Mouse (Mus musculus) myocyte (in vitro differentiated cells): ENCODE measurements around the gene Smim14. TPM values are rescaled to one million over a fixed set of nuclear protein-coding genes. Genes with fewer than 3 reads are reported as not detected.

ENCODE experiments used
- H3K27me3 ChIP-seq: one replicate; pipeline ENCODE4 v1.6.1; 2011; ENCODE audit not compliant: control insufficient read depth, insufficient read depth, insufficient read length
- H3K36me3 ChIP-seq: one replicate; pipeline ENCODE4 v1.6.1; 2011; ENCODE audit not compliant: control insufficient read depth, insufficient read depth
- H3K4me2 ChIP-seq: one replicate; pipeline ENCODE4 v1.6.1; 2011; ENCODE audit warnings: low read depth, control low read depth
- H3K4me3 ChIP-seq: one replicate; pipeline ENCODE4 v1.5.1; 2011; ENCODE audit warnings: mild to moderate bottlenecking, control low read depth, moderate library complexity
- H3K79me2 ChIP-seq: one replicate; pipeline ENCODE4 v1.6.1; 2011; ENCODE audit not compliant: control insufficient read depth, insufficient read depth
- H3ac ChIP-seq: one replicate; pipeline ENCODE4 v1.6.1; 2011; ENCODE audit not compliant: control insufficient read depth, insufficient read length
- CEBPB ChIP-seq: IDR thresholded peaks from 2 replicates; pipeline ENCODE4 v1.6.1; 2011; ENCODE audit warnings: mild to moderate bottlenecking, moderate library complexity; ENCODE audit not compliant: poor library complexity, insufficient read depth, severe bottlenecking
- E2F4 ChIP-seq: IDR thresholded peaks from one replicate; pipeline ENCODE4 v1.6.1; 2011; ENCODE audit warnings: mild to moderate bottlenecking, control low read depth, moderate library complexity; ENCODE audit not compliant: insufficient read depth
- MAX ChIP-seq: IDR thresholded peaks from one replicate; pipeline ENCODE4 v1.6.1; 2011; ENCODE audit warnings: low read depth, mild to moderate bottlenecking, control low read depth
- MYOD1 ChIP-seq, 3 experiments: IDR thresholded peaks; one replicate each; pipeline ENCODE4 v1.6.1; 2011; ENCODE audit warnings: control low read depth in 2 of 3, low read depth in 2 of 3, mild to moderate bottlenecking in 2 of 3, moderate library complexity in 1 of 3; ENCODE audit not compliant: insufficient read length in 2 of 3, control insufficient read depth in 1 of 3
- MYOG ChIP-seq, 3 experiments: IDR thresholded peaks; one replicate each; pipeline ENCODE4 v1.6.1; 2011; ENCODE audit warnings: control low read depth in 2 of 3, low read depth in 2 of 3, mild to moderate bottlenecking in 2 of 3; ENCODE audit not compliant: insufficient read length in 2 of 3, control insufficient read depth in 1 of 3, insufficient read depth in 1 of 3
- POLR2A ChIP-seq: IDR thresholded peaks from one replicate; pipeline ENCODE4 v1.6.1; 2011; ENCODE audit warnings: low read depth, mild to moderate bottlenecking, control low read depth, moderate library complexity; ENCODE audit not compliant: insufficient read length
- POLR2AphosphoS2 ChIP-seq: IDR thresholded peaks from one replicate; pipeline ENCODE4 v1.6.1; 2011; ENCODE audit warnings: low read depth, control low read depth; ENCODE audit not compliant: insufficient read length
- REST ChIP-seq: IDR thresholded peaks from one replicate; pipeline ENCODE4 v1.6.1; 2011; ENCODE audit warnings: mild to moderate bottlenecking, control low read depth, moderate library complexity; ENCODE audit not compliant: insufficient read depth, insufficient read length
- SRF ChIP-seq: IDR thresholded peaks from one replicate; pipeline ENCODE4 v1.6.1; 2011; ENCODE audit warnings: low read depth; ENCODE audit not compliant: control insufficient read depth, insufficient read length
- TCF12 ChIP-seq: IDR thresholded peaks from one replicate; pipeline ENCODE4 v1.6.1; 2011; ENCODE audit warnings: mild to moderate bottlenecking, control low read depth; ENCODE audit not compliant: poor library complexity, insufficient read depth, severe bottlenecking
- TCF3 ChIP-seq: IDR thresholded peaks from one replicate; pipeline ENCODE4 v1.6.1; 2011; ENCODE audit warnings: low read depth, control low read depth; ENCODE audit not compliant: insufficient read length
- USF1 ChIP-seq: IDR thresholded peaks from one replicate; pipeline ENCODE4 v1.6.1; 2011; ENCODE audit warnings: low read depth, mild to moderate bottlenecking, control low read depth, moderate library complexity
- polyA plus RNA-seq: library from polyadenylated mRNA; unstranded; fragments of >200 nt; fragmentation: generic; extraction: Trizol; gene quantifications from one replicate; pipeline ENCODE4 v1.2.1, GENCODE M21; 2012; ENCODE audit warnings: missing spikeins

Smim14 gene
- polyA plus RNA-seq, 1 experiment, result 83.3 TPM

- peaks cover 100% of the 10 kb centered on the region for H3K79me2 ChIP-seq
- H3K4me3 ChIP-seq, result no peak overlapping the region
- H3K4me2 ChIP-seq, result no peak overlapping the region
- no peaks in the 10 kb centered on the region for H3K36me3 ChIP-seq
- H3K27me3 ChIP-seq, result no peaks in the 10 kb centered on the region
- H3ac ChIP-seq, result no peak overlapping the region
- TF ChIP-seq CEBPB, result no peak
- TF ChIP-seq TCF3, result no peak
- no peak for TF ChIP-seq POLR2A
- TF ChIP-seq MAX, result no peak
- TF ChIP-seq POLR2AphosphoS2, result no peak
- TF ChIP-seq REST, result no peak
- TF ChIP-seq USF1, result no peak
- TF ChIP-seq MYOG (IDR thresholded peaks at IDR 0.05; ENCODE audit: control insufficient read depth in 1 of 3, insufficient read depth in 1 of 3, insufficient read length in 2 of 3, low read depth in 2 of 3), result no peak
- TF ChIP-seq MYOD1 (IDR thresholded peaks at IDR 0.05; ENCODE audit: control insufficient read depth in 1 of 3, insufficient read length in 2 of 3, low read depth in 2 of 3), result no peak
- TF ChIP-seq E2F4, result no peak
- no peak for TF ChIP-seq SRF
- no peak for TF ChIP-seq TCF12
These were observed 6.5 kb upstream of the Smim14 start for GRCm38 (mm10) chr5:65543491-65543890.

DNA sequence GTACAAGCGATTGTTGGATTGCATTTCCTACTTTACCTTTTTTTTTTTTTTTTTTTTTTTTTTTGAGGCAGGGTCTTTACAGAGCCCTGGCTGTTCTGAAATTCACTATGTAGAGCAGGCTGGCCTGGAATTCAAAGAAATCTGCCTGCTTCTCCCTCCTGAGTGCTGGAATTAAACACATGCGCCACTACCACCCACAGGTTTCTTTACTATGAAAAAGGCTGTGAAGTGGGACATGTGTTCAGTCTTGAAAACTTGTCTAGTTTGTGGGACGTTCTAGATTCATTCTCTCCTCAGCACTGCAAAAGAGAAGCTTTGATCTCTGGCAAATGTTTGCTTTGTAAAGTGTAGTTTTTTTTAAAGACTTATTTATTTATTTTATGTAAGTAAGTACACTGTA lies 4.9 kb upstream of the Smim14 start:
- no peak overlapping the region for H3K4me3 ChIP-seq
- TF ChIP-seq MYOD1 (IDR thresholded peaks at IDR 0.05; ENCODE audit: control insufficient read depth in 1 of 3, insufficient read length in 2 of 3, low read depth in 2 of 3) (no peak), TCF3 (no peak)

GRCm38 (mm10) chr5:65539786-65540185 lies 2.8 kb upstream of the Smim14 start:
- Histone ChIP-seq H3K36me3 (no peaks in the 10 kb centered on the region), H3K79me2 (peaks cover 73% of the 10 kb centered on the region), H3K4me2 (no peak overlapping the region), H3K4me3 (no peak overlapping the region), H3ac (no peak overlapping the region), H3K27me3 (no peaks in the 10 kb centered on the region)
- TF ChIP-seq MYOG (IDR thresholded peaks at IDR 0.05; ENCODE audit: control insufficient read depth in 1 of 3, insufficient read depth in 1 of 3, insufficient read length in 2 of 3, low read depth in 2 of 3) (no peak), POLR2AphosphoS2 (no peak), POLR2A (no peak), CEBPB (no peak), SRF (no peak), MYOD1 (IDR thresholded peaks at IDR 0.05; ENCODE audit: control insufficient read depth in 1 of 3, insufficient read length in 2 of 3, low read depth in 2 of 3) (no peak), TCF3 (no peak), REST (no peak), E2F4 (no peak), USF1 (no peak), MAX (no peak), TCF12 (no peak)

More for the DNA sequence above, 4.9 kb upstream of the Smim14 start:
- Histone ChIP-seq H3K27me3 (no peaks in the 10 kb centered on the region), H3ac (no peak overlapping the region), H3K79me2 (peaks cover 94% of the 10 kb centered on the region), H3K36me3 (no peaks in the 10 kb centered on the region), H3K4me2 (no peak overlapping the region)

DNA sequence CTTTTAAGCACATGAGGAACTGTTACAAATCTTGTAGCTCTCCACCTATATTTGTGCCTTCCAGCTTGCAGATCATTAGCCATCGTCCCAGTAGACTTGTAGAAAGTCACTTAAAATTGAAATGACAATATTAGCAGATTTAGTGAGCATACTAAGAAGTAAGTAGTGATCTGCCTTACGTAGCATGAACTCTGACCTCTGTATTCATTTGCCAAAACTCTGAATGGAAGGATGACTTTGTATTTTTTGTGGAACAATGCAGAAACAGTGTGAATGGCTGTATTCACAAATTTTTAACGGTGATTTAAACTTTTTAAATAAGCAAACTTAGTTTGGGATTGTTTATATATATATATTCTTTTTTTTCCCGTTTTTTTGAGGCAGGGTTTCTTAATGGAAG lies 1.8 kb upstream of the Smim14 start:
- TF ChIP-seq MYOG (IDR thresholded peaks at IDR 0.05; ENCODE audit: control insufficient read depth in 1 of 3, insufficient read depth in 1 of 3, insufficient read length in 2 of 3, low read depth in 2 of 3) (no peak), POLR2AphosphoS2 (no peak), REST (no peak), MYOD1 (IDR thresholded peaks at IDR 0.05; ENCODE audit: control insufficient read depth in 1 of 3, insufficient read length in 2 of 3, low read depth in 2 of 3) (no peak), TCF3 (no peak), TCF12 (no peak), POLR2A (no peak), MAX (no peak), SRF (no peak), CEBPB (no peak), USF1 (no peak)
- Histone ChIP-seq H3K79me2 (peaks cover 63% of the 10 kb centered on the region), H3K36me3 (no peaks in the 10 kb centered on the region), H3K4me3 (peak overlapping the region; percentile 86), H3ac (no peak overlapping the region), H3K27me3 (no peaks in the 10 kb centered on the region), H3K4me2 (peak overlapping the region; percentile 85)

GRCm38 (mm10) chr5:65538121-65538520 lies 1.1 kb upstream of the Smim14 start:
- no peak for TF ChIP-seq MYOG (IDR thresholded peaks at IDR 0.05; ENCODE audit: control insufficient read depth in 1 of 3, insufficient read depth in 1 of 3, insufficient read length in 2 of 3, low read depth in 2 of 3)
- TF ChIP-seq MYOD1 (IDR thresholded peaks at IDR 0.05; ENCODE audit: control insufficient read depth in 1 of 3, insufficient read length in 2 of 3, low read depth in 2 of 3), result no peak
- no peak for TF ChIP-seq CEBPB
- TF ChIP-seq TCF3, result no peak
- no peak for TF ChIP-seq USF1
- TF ChIP-seq POLR2A, result no peak
- no peak for TF ChIP-seq POLR2AphosphoS2
- TF ChIP-seq TCF12, result no peak
- TF ChIP-seq REST, result no peak
- TF ChIP-seq MAX, result no peak
- no peak for TF ChIP-seq E2F4
- no peak for TF ChIP-seq SRF
- H3K4me2 ChIP-seq, result peak overlapping the region; percentile 85
- H3K79me2 ChIP-seq, result peaks cover 56% of the 10 kb centered on the region
- H3K4me3 ChIP-seq, result peak overlapping the region; percentile 86
- H3ac ChIP-seq, result peak overlapping the region; percentile 93
- H3K27me3 ChIP-seq, result no peaks in the 10 kb centered on the region
- H3K36me3 ChIP-seq, result no peaks in the 10 kb centered on the region
